Mouse (Mus musculus): Measurements from ENCODE around the gene Klhl26.

The Klhl26 gene

DNA sequence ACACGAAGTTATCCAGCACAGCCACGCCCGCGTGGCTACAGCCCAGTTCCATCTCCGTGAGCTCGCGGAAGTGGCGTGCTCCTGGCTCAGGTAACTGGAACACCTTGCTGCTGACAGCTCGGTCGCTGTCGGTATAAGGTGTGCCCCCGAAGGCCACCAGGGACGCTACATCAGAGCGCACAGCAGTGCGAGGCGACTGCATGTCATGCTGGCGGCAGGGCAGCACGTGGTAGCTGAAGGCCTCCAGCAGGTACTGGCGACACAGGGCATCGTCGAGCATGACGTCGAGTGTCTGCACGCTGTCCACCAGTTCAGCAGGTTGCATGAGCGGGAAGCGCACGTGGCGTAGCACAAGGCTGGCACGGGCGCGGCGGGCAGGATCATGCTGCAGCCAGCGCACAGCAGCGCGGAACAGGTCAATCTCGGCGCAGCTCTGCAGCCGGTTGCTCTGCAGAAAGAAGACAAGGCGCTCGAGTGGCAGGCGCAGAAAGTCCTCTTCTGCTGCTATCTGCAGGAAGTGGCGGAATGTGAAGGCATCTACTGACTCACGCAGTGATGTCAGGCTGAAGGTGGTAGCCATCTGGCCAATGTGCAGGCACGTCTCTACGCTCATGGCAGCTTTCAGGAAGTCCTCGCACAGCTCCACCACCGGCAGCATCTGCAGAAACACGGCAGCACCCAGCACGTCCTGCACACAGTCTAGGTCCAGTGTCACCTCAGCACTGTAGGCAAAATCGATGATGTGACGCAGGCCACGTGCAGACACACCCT is 24.4 kb downstream of the Klhl26 start:
- in situ Hi-C loops (cut with MboI; ENCODE audit: low sequenced_read_pairs) = no loop called here

DNA sequence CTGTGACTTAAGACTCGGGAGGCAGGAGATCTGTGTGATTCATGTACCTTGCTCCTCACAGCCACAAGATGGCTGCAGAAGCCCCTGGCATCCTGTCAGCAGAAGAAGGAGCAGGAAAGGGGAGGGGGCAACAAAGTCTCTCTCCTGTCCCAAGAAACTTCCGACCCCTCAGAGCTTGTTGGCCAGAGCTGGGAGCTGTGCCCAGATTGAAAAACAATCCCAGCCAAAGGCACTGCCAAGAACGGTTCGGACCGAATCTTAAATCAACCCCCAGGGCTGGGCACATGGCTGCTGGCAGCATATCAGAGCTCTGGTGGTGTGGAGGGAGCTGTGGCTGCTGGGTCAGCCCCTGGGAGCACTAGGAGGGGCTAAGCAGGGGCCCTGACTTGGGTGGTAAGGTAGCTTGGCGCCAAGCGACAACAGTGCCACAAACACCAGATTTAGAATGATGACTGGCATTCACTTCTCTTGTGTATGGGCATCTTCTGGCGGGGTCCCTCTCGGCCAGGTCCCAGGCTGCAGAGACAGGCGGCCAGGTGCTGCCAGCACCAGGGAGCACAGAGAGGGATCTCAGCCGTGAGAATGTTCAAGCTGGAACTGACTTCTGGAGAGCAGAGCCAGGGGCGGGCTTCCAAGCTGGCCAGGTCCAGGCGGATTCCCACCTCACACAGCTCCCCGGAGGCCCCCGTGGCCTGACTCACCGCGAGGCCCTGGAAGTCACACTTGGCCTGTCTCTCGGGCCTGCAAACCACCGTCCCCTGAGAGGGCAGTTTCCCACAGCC is 28.9 kb downstream of the Klhl26 start:
- in situ Hi-C loops (cut with MboI; ENCODE audit: low sequenced_read_pairs) = no loop called here

- in situ Hi-C loops (cut with MboI; ENCODE audit: low sequenced_read_pairs) = no loop called here
Observed at GRCm38 (mm10) chr8:70445988-70446387, 30.8 kb downstream of the Klhl26 start.

- in situ Hi-C loops (cut with MboI; ENCODE audit: low sequenced_read_pairs) = no loop called here
Observed at GRCm38 (mm10) chr8:70443326-70443725, 33.4 kb downstream of the Klhl26 start.

GRCm38 (mm10) chr8:70441565-70441964 is 35.2 kb downstream of the Klhl26 start:
- in situ Hi-C loops (cut with MboI; ENCODE audit: low sequenced_read_pairs) = no loop called here

DNA sequence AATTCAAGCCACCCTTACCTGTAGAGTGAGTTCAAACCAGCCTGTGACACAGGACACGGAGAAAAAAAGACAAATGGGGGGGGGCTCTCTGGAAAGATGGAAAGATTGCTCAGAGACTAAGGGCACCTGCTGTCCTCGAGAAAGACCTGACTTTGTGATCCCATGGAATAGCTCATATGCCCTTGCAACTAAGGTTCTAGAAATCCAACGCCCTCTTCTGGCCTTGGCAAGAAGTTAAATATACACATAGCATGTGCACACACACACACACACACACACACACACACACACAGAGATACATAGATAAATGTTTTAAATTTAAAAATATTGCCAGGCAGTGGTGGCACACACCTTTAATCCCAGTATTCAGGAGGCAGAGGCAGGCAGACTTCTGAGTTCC is 36.5 kb downstream of the Klhl26 start:
- in situ Hi-C loops (cut with MboI; ENCODE audit: low sequenced_read_pairs) = no loop called here

- in situ Hi-C loops (cut with MboI; ENCODE audit: low sequenced_read_pairs) = no loop called here
Observed at GRCm38 (mm10) chr8:70439848-70440179, 37.0 kb downstream of the Klhl26 start.

DNA sequence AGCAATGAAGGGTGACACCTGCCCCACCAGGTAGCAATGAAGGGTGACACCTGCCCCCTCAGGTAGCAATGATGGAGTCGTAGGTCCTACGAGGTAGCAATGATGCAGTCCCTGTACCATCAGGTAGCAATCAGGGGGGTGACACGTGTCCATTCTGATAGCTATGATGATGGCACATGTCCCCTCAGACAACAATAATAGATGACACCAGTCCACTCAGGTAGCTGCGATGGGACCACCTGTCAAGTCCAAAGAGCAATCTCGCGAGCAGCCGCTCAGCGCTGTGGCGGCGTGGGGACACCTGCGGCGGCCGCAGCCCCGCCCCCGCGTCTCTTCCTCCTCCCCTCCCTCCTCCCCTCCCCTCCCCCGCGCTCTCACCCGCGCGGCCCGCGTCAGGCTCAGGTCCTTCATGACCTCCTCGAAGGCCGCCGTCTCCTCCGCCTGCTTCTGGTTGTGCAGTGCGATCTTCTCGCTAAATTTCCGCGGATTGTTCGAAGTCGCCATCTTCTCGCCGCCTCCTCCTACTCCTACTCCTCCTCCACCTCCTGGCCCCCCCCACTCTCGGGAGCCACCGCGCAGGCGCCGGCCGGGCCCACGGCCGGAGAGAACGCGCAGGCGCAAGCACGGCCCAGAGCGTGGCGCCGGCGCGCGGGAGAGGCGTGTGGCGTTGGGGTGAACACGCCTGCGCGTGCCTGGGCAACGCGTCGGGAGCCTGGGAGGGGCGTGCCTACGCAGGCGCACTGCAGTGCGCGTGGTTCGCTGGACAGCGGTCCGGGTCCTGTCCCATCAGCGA is 37.5 kb downstream of the Klhl26 start, which contains the start of gene Crtc1:
Gene Crtc1, minus strand, starts transcription at position 525 of the 793 bp plus-strand sequence.
- in situ Hi-C loops (cut with MboI; ENCODE audit: low sequenced_read_pairs) = no loop called here

GRCm38 (mm10) chr8:70438423-70438822 is 38.3 kb downstream of the Klhl26 start:
- in situ Hi-C loops (cut with MboI; ENCODE audit: low sequenced_read_pairs) = no loop called here

- in situ Hi-C loops (cut with MboI; ENCODE audit: low sequenced_read_pairs) = no loop called here
Observed at GRCm38 (mm10) chr8:70435156-70435555, 41.6 kb downstream of the Klhl26 start.

- in situ Hi-C loops (cut with MboI; ENCODE audit: low sequenced_read_pairs) = no loop called here
Observed at GRCm38 (mm10) chr8:70432991-70433536, 43.7 kb downstream of the Klhl26 start.

- in situ Hi-C loops (cut with MboI; ENCODE audit: low sequenced_read_pairs) = no loop called here
Observed at GRCm38 (mm10) chr8:70431213-70431612, 45.6 kb downstream of the Klhl26 start.

- in situ Hi-C loops (cut with MboI; ENCODE audit: low sequenced_read_pairs) = no loop called here
Observed at GRCm38 (mm10) chr8:70426300-70426907, 50.4 kb downstream of the Klhl26 start.

DNA sequence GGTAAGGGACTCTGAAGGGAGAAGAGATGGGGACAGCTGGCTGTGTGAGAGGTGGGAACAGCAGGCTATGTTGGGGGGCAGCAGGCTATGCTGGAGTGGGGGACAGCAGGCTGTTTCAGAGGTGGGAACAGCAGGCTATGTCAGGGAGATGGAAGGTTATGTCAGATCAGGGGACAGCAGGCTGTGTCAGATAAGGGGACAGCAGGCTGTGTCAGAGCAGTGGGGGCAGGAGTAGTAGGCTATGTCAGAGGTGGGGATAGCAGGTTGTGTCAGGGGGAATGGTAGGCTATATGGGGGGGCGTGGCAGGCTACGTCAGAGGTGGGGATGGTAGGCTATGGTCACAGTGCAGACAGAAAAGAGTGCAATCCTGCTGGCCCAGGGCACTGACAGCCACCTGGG is 54.0 kb downstream of the Klhl26 start:
- in situ Hi-C loops (cut with MboI; ENCODE audit: low sequenced_read_pairs) = no loop called here

DNA sequence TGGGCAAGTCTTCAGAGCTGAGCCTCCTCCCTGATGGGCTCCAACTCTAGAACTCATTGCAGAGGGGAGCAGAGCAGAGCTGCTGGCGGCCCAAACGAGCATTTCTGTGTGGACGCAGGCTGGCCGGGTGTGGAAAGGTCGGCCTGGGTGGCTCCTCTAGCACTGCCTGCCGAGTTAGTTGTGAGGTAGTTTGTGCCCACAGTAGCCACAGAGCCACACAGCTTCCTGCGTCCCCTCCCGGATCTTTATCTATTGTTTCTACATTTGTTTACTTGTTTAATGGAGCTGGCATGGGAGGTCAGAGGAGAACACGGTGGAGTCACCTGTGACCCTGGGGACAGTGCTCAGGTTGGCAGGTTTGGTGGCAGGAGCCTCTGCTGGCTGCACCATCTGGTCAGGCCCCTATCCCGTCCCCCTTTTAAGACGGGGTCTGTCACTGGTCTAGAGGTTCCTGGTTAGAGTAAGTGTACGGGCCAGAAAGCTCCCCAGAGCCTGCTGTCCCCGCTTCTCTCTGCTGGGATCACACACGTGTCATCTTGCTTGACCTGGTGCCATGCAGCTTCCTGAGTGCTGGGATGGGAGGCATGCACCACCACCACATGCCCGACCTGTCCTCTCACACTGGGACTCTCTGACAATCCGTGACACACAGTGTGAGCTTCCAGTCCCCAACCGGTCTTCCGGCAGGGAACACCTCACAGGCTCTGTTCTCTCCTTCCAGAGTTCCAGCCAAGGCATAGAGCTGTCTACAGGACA is 55.2 kb downstream of the Klhl26 start:
- in situ Hi-C loops (cut with MboI; ENCODE audit: low sequenced_read_pairs) = no loop called here

DNA sequence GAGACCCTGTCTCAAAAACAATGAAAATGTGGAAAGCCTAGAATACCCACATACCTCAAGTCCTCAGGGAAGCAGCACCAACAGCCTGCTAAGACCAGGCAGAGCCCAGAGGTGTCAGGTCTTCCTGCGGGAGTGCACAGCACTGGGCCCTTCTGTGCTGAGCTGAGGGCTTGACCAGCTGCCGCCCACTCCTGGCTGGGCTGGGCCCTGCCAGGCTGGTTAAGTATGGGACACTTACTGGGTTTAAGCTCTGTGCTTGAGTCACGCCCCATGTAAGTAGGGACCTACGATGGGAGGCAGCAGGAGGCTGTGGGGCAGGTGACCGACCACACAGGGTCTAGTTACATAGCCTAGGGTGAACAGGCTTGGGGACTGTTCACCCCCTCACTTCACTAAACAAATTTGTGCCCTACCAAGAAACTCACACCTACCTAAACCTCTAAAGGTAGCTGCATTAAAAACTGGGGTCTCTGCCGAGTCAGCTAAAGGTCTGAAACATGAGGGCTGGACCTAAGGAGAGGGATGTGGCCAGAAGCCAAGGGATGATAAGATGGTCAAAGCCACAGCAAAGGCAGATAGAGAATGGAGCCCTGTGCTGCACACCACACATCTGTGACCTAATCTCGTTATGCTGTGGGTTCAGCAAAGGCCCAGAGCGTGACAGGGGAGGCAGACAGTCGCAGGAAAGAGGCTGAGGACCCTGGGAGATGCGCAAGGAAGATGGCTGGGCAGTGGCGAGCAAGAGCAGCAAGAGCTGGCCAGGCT is 56.7 kb downstream of the Klhl26 start:
- in situ Hi-C loops (cut with MboI; ENCODE audit: low sequenced_read_pairs) = loop anchor here (10.0 kb wide), 1 partner anchor 85 kb away; the partner anchor contains the start of gene Rex1bd

GRCm38 (mm10) chr8:70418954-70419353 is 57.8 kb downstream of the Klhl26 start:
- in situ Hi-C loops (cut with MboI; ENCODE audit: low sequenced_read_pairs) = loop anchor here (10.0 kb wide), 1 partner anchor 86 kb away; the partner anchor contains the start of gene Rex1bd

GRCm38 (mm10) chr8:70417914-70418313 is 58.9 kb downstream of the Klhl26 start:
- in situ Hi-C loops (cut with MboI; ENCODE audit: low sequenced_read_pairs) = loop anchor here (10.0 kb wide), 1 partner anchor 87 kb away; the partner anchor contains the start of gene Rex1bd

DNA sequence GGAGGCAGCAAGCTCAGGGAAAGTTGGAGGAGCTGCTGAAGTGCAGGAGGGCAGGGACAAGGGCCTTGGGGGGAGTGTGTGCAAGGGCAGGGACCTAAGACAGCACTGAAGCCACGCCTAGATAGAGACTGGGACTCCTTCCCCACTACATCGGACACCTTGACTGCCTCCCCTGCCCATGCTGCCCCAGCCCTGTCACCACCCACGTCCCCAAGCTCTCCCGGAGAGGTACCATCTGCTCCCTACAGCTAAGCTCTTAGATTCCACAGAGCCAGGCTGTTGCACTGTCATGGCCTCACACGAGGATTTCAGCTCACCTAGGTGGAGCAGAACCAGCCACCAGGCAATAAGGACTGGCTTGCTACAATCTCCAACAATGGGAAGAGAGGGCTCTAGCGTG is 59.8 kb downstream of the Klhl26 start:
- in situ Hi-C loops (cut with MboI; ENCODE audit: low sequenced_read_pairs) = loop anchor here (10.0 kb wide), 1 partner anchor 88 kb away; the partner anchor contains the start of gene Rex1bd

Data from CH12F3 (cell line).